Mouse (Mus musculus): ENCODE data around the gene Gnai3. TPM values are rescaled to one million over a fixed set of nuclear protein-coding genes. Genes with fewer than 3 reads are reported as not detected.

Gene Gnai3
- polyA plus RNA-seq, 1 experiment from 2014 or later: 172 TPM

GRCm38 (mm10) chr3:108061420-108061819 lies 84.5 kb downstream of the Gnai3 start:
- no peak overlapping the region for H3K27ac ChIP-seq (ENCODE audit: low read depth)
- H3K9ac ChIP-seq: no peak overlapping the region
- H3K9me3 ChIP-seq (ENCODE audit: low read depth, low read length): no peaks in the 10 kb centered on the region
- no peak overlapping the region for H3K4me3 ChIP-seq (ENCODE audit: low read depth, low read length)
- H3K4me2 ChIP-seq: peak overlapping the region; percentile 48
- ATAC-seq (ENCODE audit: insufficient read depth): peak; percentile 56; the same call in 1 of the 2 replicates
- no peaks in the 10 kb centered on the region for H3K36me3 ChIP-seq (ENCODE audit: insufficient read depth)
- H3K27me3 ChIP-seq (ENCODE audit: insufficient read depth, low read length): no peaks in the 10 kb centered on the region
- DNase-seq: peak; percentile 96
- 11% methylated on average over 7 of the region's 7 CpGs for WGBS
- TF ChIP-seq CTCF (IDR thresholded peaks at IDR 0.05; ENCODE audit: low read depth): peak; percentile 79
- H3K4me1 ChIP-seq (ENCODE audit: insufficient read depth): no peaks in the 10 kb centered on the region

Other genes starting within 250 kb of the Gnai3 start
- gene Gstm7, start 214.3 kb downstream of the Gnai3 start, polyA plus RNA-seq (2014; fragmentation: Nextera tagmentation; extraction: Ambion mirVana): 12.3 and 13.9 TPM in 2 replicates
- 2.2 and 2.9 TPM in 2 replicates for gene Gstm6, start 202.4 kb downstream of the Gnai3 start, polyA plus RNA-seq (2014; fragmentation: Nextera tagmentation; extraction: Ambion mirVana)
- gene Gstm3, start 176.9 kb downstream of the Gnai3 start, polyA plus RNA-seq (2014; fragmentation: Nextera tagmentation; extraction: Ambion mirVana): 0.18 and 0.31 TPM in 2 replicates
- gene Gstm2, start 159.7 kb downstream of the Gnai3 start, polyA plus RNA-seq (2014; fragmentation: Nextera tagmentation; extraction: Ambion mirVana): 103 and 116 TPM in 2 replicates
- gene Gstm1, start 128.2 kb downstream of the Gnai3 start, polyA plus RNA-seq (2014; fragmentation: Nextera tagmentation; extraction: Ambion mirVana): 38.1 and 42.5 TPM in 2 replicates
- gene Gstm4, start 101.3 kb downstream of the Gnai3 start, polyA plus RNA-seq (2014; fragmentation: Nextera tagmentation; extraction: Ambion mirVana): 16.0 and 16.8 TPM in 2 replicates
- 31.4 and 37.4 TPM in 2 replicates for gene Ampd2, start 59.5 kb downstream of the Gnai3 start, polyA plus RNA-seq (2014; fragmentation: Nextera tagmentation; extraction: Ambion mirVana)
- 0.50 and 0.97 TPM in 2 replicates for gene Gnat2, start 53.4 kb downstream of the Gnai3 start, polyA plus RNA-seq (2014; fragmentation: Nextera tagmentation; extraction: Ambion mirVana)
- 0.11 TPM in 1 of 2 replicates, not detected in the other for gene Gpr61, start 8.7 kb upstream of the Gnai3 start, polyA plus RNA-seq (2014; fragmentation: Nextera tagmentation; extraction: Ambion mirVana)
- gene Amigo1, start 40.2 kb upstream of the Gnai3 start, polyA plus RNA-seq (2014; fragmentation: Nextera tagmentation; extraction: Ambion mirVana): 2.1 TPM in 2 replicates
- 2.0 TPM in 2 replicates for gene Cyb561d1, start 55.1 kb upstream of the Gnai3 start, polyA plus RNA-seq (2014; fragmentation: Nextera tagmentation; extraction: Ambion mirVana)
- 14.0 and 18.1 TPM in 2 replicates for gene Atxn7l2, start 64.8 kb upstream of the Gnai3 start, polyA plus RNA-seq (2014; fragmentation: Nextera tagmentation; extraction: Ambion mirVana)
- 0.54 and 0.96 TPM in 2 replicates for gene Sypl2, start 80.5 kb upstream of the Gnai3 start, polyA plus RNA-seq (2014; fragmentation: Nextera tagmentation; extraction: Ambion mirVana)
- gene Psma5, start 110.8 kb upstream of the Gnai3 start, polyA plus RNA-seq (2014; fragmentation: Nextera tagmentation; extraction: Ambion mirVana): 320 and 323 TPM in 2 replicates
- gene Sort1, start 137.9 kb upstream of the Gnai3 start, polyA plus RNA-seq (2014; fragmentation: Nextera tagmentation; extraction: Ambion mirVana): 32.7 and 33.2 TPM in 2 replicates
- gene Mybphl, start 218.8 kb upstream of the Gnai3 start, polyA plus RNA-seq (2014; fragmentation: Nextera tagmentation; extraction: Ambion mirVana): 0.75 and 4.7 TPM in 2 replicates
- gene Psrc1, start 237.7 kb upstream of the Gnai3 start, polyA plus RNA-seq (2014; fragmentation: Nextera tagmentation; extraction: Ambion mirVana): 76.5 and 79.7 TPM in 2 replicates

Measured in lung, embryonic 14.5 days (tissue).